Mouse (Mus musculus): ENCODE data around the gene Haghl. TPM values are rescaled to one million over a fixed set of nuclear protein-coding genes. Genes with fewer than 3 reads are reported as not detected.

Gene Haghl
- polyA plus RNA-seq, 1 experiment from 2014 or later = 100 TPM

DNA sequence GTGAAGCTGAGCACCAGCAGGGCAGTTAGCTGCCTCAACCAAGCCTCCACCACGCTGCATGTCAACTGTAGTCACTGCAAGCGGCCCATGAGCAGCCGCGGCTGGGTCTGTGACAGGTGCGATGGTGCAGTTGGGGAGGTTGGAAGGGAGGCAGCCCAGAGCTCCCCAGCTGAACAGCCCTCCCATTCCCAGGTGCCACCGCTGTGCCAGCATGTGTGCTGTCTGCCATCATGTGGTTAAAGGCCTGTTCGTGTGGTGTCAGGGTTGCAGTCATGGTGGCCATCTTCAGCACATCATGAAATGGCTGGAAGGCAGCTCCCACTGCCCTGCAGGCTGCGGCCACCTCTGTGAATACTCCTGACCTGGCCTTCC, 42.7 kb upstream of the Haghl start:
- Histone ChIP-seq H3K27me3 (no peaks in the 10 kb centered on the region), H3K9me3 (no peaks in the 10 kb centered on the region), H3K4me2 (peak overlapping the region; percentile 79), H3K27ac (peak overlapping the region; percentile 93), H3K9ac (peak overlapping the region; percentile 85; the same call in 1 of the 2 replicates), H3K4me1 (peaks cover 77% of the 10 kb centered on the region), H3K4me3 (replicated peaks) (peak overlapping the region; percentile 63), H3K36me3 (replicated peaks) (peaks cover 47% of the 10 kb centered on the region)
- no peak for ATAC-seq (ENCODE audit: low FRiP score)
- whole genome bisulfite sequencing = 83% methylated on average over 8 of the region's 8 CpGs

DNA sequence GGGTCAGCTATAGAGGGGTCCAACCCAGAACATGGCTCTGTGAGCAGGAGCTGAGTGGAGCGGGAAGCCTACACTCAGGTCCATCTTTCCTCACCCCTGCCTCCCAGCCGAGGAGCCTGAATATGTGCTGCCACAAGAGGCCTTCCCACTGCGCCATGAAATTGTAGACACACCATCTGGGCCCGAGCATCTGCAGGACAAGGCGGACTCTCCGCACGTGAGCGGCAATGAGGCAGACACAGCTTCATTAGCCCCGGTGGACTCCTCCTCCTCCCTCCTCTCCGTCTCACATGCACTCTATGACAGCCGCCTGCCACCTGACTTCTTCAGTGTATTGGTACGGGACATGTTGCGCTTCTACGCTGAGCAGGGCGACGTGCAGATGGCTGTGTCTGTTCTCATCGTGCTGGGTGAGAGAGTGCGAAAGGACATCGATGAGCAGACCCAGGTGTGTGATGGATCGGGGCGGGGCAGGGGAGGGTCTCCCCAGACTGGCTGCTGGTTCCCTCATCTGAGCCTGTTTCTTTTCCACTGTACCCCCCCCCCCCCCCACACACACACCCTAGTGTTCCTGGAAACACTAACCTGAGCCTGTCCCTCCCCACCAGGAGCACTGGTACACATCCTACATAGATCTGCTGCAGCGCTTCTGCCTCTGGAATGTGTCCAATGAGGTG, 42.2 kb upstream of the Haghl start:
- H3K4me3 ChIP-seq (replicated peaks) = no peak overlapping the region; the same call in 1 of the 2 replicates
- peak overlapping the region; percentile 79; the same call in 1 of the 2 replicates for H3K4me2 ChIP-seq
- H3K9ac ChIP-seq = 0 out of 2 replicates have a peak overlapping the region, but pooled peaks have one; percentile 85
- H3K36me3 ChIP-seq (replicated peaks) = peaks cover 47% of the 10 kb centered on the region
- H3K4me1 ChIP-seq = peaks cover 80% of the 10 kb centered on the region
- no peaks in the 10 kb centered on the region for H3K9me3 ChIP-seq
- H3K27ac ChIP-seq = no peak overlapping the region
- 92% methylated on average over 22 of the region's 22 CpGs for WGBS
- no peak for ATAC-seq (ENCODE audit: low FRiP score)
- no peaks in the 10 kb centered on the region for H3K27me3 ChIP-seq

DNA sequence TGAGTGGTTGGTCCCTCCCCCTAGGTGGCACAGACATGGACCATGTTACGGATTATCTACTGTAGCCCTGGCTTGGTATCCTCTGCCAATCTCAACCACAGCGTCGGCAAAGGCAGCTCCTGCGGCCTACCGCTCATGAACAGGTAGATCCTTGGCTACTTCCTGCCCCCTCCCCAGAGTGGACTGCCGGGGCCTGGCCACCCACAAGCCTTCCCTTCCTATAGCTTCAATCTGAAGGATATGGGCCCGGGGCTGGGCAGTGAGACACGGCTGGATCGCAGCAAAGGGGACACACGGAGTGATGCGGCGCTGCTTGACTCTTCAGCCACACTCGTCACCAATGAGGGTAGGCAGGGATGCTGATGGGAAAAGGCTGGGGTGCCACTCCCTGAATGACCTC, 41.5 kb upstream of the Haghl start:
- Histone ChIP-seq H3K9me3 (no peaks in the 10 kb centered on the region), H3K27ac (no peak overlapping the region), H3K4me2 (no peak overlapping the region), H3K9ac (no peak overlapping the region), H3K27me3 (0 out of 2 replicates have a peak, but pooled peaks cover 3% of the 10 kb centered on the region), H3K4me3 (replicated peaks) (no peak overlapping the region), H3K4me1 (peaks cover 78% of the 10 kb centered on the region), H3K36me3 (replicated peaks) (peaks cover 47% of the 10 kb centered on the region)
- no peak for ATAC-seq (ENCODE audit: low FRiP score)
- WGBS = 94% methylated on average over 13 of the region's 13 CpGs

DNA sequence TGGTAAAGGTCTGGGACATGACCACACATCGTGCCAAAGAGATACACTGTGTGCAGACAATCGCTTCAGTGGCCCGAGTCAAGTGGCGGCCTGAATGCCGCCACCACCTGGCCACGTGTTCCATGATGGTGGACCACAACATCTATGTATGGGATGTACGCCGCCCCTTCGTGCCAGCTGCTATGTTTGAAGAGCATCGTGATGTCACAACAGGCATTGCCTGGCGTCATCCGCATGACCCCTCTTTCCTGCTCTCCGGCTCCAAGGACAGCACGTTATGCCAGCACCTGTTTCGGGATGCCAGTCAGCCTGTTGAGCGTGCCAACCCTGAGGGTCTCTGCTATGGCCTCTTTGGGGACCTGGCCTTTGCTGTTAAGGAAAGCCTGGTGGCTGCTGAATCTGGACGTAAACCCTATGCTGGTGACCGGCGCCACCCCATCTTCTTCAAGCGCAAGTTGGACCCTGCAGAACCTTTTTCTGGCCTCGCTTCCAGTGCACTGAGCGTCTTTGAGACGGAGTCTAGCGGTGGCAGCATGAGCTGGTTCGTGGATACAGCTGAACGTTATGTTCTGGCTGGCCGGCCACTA, 40.6 kb upstream of the Haghl start:
- Histone ChIP-seq H3K27ac (no peak overlapping the region), H3K4me2 (0 out of 2 replicates have a peak overlapping the region, but pooled peaks have one; percentile 13), H3K27me3 (0 out of 2 replicates have a peak, but pooled peaks cover 3% of the 10 kb centered on the region), H3K9me3 (no peaks in the 10 kb centered on the region), H3K36me3 (replicated peaks) (peaks cover 38% of the 10 kb centered on the region), H3K4me3 (replicated peaks) (no peak overlapping the region), H3K9ac (no peak overlapping the region), H3K4me1 (peaks cover 68% of the 10 kb centered on the region)
- ATAC-seq (ENCODE audit: low FRiP score) = no peak
- 95% methylated on average over 27 of the region's 27 CpGs for WGBS

DNA sequence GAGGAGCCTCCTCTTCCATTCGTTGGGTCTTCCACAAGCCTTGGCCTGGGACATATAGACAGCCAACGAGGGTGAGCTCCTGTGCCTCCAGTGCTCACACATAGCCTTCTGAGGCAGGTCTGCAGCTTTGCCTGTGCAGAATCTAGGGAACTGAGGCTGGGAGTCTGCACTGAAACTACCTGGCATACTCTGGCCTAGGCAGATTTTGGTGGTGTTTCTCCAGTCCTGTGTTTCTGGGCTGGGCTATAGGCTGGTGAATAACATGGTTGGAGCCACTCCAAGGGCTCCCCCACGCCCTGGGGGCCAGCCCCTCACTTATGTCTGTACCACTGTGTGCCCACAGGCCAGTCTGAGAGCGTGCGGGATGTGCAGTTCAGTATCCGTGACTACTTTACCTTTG, 39.8 kb upstream of the Haghl start:
- Histone ChIP-seq H3K4me2 (peak overlapping the region; percentile 95; the same call in 1 of the 2 replicates), H3K4me1 (peaks cover 61% of the 10 kb centered on the region)

DNA sequence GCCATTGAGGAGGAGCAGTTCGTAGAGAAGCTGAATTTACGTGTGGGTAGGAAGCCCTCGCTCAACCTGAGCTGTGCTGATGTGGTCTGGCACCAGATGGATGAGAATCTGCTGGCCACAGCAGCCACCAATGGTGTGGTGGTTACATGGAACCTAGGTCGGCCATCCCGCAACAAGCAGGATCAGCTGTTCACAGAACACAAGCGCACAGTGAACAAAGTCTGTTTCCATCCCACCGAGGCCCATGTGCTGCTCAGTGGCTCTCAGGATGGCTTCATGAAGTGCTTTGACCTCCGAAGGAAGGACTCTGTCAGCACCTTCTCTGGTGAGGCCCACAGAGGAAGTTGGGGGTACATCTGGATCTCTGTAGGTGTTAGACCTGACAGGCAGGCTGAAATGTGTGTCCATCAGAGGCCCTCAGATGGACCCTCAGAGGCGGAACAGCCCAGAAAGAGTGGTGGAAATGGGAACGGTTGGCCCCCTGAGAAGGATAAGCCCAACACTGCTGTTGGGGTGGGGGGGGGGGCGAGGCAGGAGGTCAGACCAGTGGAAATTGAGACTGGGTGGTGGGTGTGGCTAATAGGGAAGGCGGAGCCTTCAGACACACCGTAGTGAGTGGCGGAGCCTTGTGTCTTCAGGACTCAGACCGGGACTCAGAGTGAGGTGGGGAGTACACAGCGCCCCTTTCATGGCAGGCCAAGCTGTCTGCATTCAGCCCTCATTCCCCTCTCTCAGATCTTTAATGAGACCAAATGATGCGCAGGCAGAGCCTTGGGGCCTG, 39.1 kb upstream of the Haghl start:
- Histone ChIP-seq H3K4me3 (replicated peaks) (peak overlapping the region; percentile 61), H3K27ac (no peak overlapping the region), H3K4me1 (peaks cover 55% of the 10 kb centered on the region), H3K4me2 (peak overlapping the region; percentile 95), H3K9me3 (no peaks in the 10 kb centered on the region), H3K9ac (peak overlapping the region; percentile 76), H3K27me3 (peaks cover 16% of the 10 kb centered on the region), H3K36me3 (replicated peaks) (peaks cover 26% of the 10 kb centered on the region)
- no peak for ATAC-seq (ENCODE audit: low FRiP score)
- 78% methylated on average over 17 of the region's 17 CpGs for WGBS

More for the DNA sequence above, 39.8 kb upstream of the Haghl start:
- Histone ChIP-seq H3K9me3 (no peaks in the 10 kb centered on the region), H3K36me3 (replicated peaks) (peaks cover 31% of the 10 kb centered on the region), H3K9ac (no peak overlapping the region), H3K27ac (no peak overlapping the region), H3K4me3 (replicated peaks) (0 out of 2 replicates have a peak overlapping the region, but pooled peaks have one; percentile 4), H3K27me3 (peaks cover 8% of the 10 kb centered on the region)
- WGBS = 93% methylated on average over 6 of the region's 6 CpGs
- no peak for ATAC-seq (ENCODE audit: low FRiP score)

DNA sequence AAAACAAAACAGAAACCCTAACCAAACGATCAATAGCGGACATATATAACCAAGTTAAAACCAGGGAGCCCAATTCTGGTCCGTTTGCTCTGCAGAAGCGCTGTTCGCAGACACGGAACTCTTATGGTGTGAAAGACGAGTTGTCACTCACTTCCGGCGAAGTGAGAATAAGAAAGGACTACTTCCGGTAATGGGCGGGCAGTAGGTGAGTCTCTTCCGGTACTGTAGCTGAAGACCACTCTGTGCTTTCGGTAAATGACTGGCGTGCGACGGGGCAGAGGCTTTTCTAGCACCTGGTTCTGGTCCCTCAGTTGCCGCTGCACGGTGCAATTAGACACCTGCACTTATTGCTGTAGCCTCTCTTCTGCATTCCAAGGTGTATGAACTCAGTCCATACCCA, 38.0 kb upstream of the Haghl start, which contains the start of gene Wdr24:
Wdr24 (plus strand) TSS at position 176 of the 400 bp plus-strand sequence.
- peak; percentile 71; the same call in 1 of the 2 replicates for ATAC-seq (ENCODE audit: low FRiP score)
- H3K27me3 ChIP-seq = peaks cover 27% of the 10 kb centered on the region
- WGBS = under 1% methylated on average over 18 of the region's 18 CpGs
- no peaks in the 10 kb centered on the region for H3K9me3 ChIP-seq
- peak within 1 kb of the TSS; percentile 73; the same call in 1 of the 2 replicates for H3K27ac ChIP-seq
- peak within 1 kb of the TSS; percentile 61 for H3K4me3 ChIP-seq (replicated peaks)
- H3K4me1 ChIP-seq = peaks cover 55% of the 10 kb centered on the region
- H3K9ac ChIP-seq = peak within 1 kb of the TSS; percentile 76
- H3K36me3 ChIP-seq (replicated peaks) = peaks cover 28% of the 10 kb centered on the region
- H3K4me2 ChIP-seq = peak within 1 kb of the TSS; percentile 95

DNA sequence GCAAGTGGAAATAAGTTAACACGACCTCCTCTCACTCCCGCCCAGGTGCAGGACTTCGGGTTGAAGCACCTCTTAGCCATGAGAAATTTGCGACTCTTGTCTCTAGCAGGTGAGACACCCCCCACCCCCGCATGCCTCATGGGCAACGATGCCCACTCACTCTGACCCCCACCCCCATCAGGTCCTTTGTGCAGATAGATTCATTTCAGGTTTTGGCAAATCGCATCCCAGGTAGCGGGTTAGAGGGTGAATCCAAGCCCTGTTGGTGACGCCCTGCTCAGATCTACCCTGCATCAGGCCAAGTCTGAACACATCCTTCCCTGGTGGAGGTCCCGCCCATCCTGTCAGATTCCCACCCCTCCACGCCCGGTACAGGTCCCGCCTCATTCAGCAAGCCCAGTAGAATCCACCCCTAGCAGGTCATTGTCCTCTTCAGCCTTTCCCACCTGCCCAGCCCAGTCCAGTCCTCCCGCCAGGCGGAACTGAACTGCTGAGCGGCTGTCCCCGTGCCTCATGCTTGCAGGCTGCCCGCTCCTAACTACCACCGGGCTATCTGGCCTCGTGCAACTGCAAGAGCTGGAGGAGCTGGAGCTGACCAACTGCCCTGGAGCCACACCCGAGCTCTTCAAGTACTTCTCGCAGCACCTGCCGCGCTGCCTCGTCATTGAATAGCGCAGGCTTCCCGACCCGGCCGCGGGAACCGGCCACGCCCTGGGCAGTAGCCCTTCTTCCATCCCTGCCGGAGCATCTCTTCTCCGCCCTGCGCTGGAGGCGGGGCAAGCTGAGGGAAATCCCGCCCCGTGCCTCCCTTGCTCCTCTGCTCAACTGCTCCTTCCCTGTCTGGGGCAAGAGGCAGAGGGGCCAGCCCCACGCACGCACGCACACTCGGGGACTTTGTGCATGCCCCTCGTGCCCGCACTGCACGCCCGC, 33.6 kb upstream of the Haghl start:
- H3K36me3 ChIP-seq (replicated peaks) = peaks cover 26% of the 10 kb centered on the region
- H3K4me1 ChIP-seq = peaks cover 18% of the 10 kb centered on the region
- H3K9ac ChIP-seq = no peak overlapping the region
- H3K4me2 ChIP-seq = peak overlapping the region; percentile 38
- peaks cover 42% of the 10 kb centered on the region for H3K27me3 ChIP-seq
- 8% methylated on average over 46 of the region's 46 CpGs for WGBS
- H3K4me3 ChIP-seq (replicated peaks) = peak overlapping the region; percentile 21
- H3K27ac ChIP-seq = no peak overlapping the region
- no peaks in the 10 kb centered on the region for H3K9me3 ChIP-seq
- no peak for ATAC-seq (ENCODE audit: low FRiP score)

DNA sequence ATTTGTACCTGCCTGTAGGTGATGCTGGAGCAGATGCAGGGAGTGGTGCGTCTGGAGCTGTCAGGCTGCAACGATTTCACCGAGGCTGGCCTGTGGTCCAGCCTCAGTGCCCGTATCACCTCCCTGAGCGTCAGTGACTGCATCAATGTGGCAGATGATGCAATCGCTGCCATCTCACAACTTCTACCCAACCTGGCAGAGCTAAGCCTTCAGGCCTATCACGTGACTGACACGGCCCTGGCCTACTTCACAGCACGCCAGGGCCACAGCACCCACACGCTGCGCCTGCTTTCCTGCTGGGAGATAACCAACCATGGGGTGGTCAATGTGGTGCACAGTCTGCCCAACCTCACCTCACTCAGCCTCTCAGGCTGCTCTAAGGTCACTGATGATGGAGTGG, 32.2 kb upstream of the Haghl start:
- H3K9ac ChIP-seq = no peak overlapping the region
- H3K4me3 ChIP-seq (replicated peaks) = no peak overlapping the region
- no peaks in the 10 kb centered on the region for H3K9me3 ChIP-seq
- ATAC-seq (ENCODE audit: low FRiP score) = no peak
- H3K4me1 ChIP-seq = peaks cover 19% of the 10 kb centered on the region
- H3K27me3 ChIP-seq = peaks cover 46% of the 10 kb centered on the region
- no peak overlapping the region for H3K27ac ChIP-seq
- H3K4me2 ChIP-seq = no peak overlapping the region
- H3K36me3 ChIP-seq (replicated peaks) = peaks cover 26% of the 10 kb centered on the region
- WGBS = 87% methylated on average over 11 of the region's 11 CpGs

DNA sequence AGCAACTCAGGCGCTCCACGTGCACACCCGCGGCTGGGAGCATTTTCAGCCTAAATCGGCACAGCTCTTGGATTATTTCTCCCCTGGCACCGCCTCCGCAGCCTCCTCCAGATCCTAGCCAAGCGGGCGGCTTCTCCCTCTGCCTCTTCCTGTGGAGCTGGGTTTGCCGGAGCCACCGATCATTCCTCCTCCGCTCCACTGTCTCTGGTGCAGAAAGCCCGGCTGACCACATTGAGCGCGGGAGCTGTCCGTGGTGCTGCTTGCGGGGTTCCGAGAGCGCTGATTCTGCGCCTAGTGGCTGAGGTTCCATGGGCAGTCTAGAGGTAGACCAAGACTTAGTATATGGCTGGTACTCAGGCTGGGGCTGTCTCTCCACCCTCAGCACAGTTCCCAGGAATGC, 28.0 kb upstream of the Haghl start:
- H3K4me2 ChIP-seq = peak overlapping the region; percentile 13; the same call in 1 of the 2 replicates
- H3K4me1 ChIP-seq = peaks cover 37% of the 10 kb centered on the region
- no peaks in the 10 kb centered on the region for H3K9me3 ChIP-seq
- H3K27ac ChIP-seq = no peak overlapping the region
- WGBS = 4% methylated on average over 20 of the region's 20 CpGs
- peaks cover 22% of the 10 kb centered on the region for H3K36me3 ChIP-seq (replicated peaks)
- 0 out of 2 replicates have a peak overlapping the region, but pooled peaks have one; percentile 3 for H3K4me3 ChIP-seq (replicated peaks)
- 0 out of 2 replicates have a peak overlapping the region, but pooled peaks have one; percentile 21 for H3K9ac ChIP-seq
- peaks cover 35% of the 10 kb centered on the region for H3K27me3 ChIP-seq
- no peak for ATAC-seq (ENCODE audit: low FRiP score)

DNA sequence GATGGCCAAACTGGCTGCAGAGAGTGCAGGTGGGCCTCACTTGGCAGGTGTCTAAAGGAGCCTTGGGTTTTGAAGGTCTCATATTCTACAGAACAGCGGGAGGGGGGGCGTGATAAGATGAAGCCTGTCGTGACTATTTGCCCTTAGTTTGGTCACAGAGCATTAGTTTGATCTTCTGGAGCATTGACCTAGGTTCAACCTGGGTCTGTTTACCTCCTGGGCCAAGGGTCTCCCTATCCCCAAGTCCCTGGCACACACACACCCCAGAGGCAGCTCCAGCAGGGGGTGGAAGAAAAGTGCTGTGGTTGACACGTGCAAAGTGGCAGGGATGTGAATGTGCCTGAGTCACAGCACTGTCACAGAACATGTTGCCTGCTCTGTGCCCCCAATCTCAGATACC, 25.4 kb upstream of the Haghl start:
- no peak for ATAC-seq (ENCODE audit: low FRiP score)
- Histone ChIP-seq H3K36me3 (replicated peaks) (no peaks in the 10 kb centered on the region), H3K27me3 (peaks cover 20% of the 10 kb centered on the region), H3K9ac (no peak overlapping the region), H3K4me3 (replicated peaks) (0 out of 2 replicates have a peak overlapping the region, but pooled peaks have one; percentile 85), H3K4me1 (peaks cover 44% of the 10 kb centered on the region), H3K4me2 (peak overlapping the region; percentile 80), H3K27ac (no peak overlapping the region), H3K9me3 (no peaks in the 10 kb centered on the region)
- 81% methylated on average over 4 of the region's 4 CpGs for WGBS
